Mouse (Mus musculus) activated CD4-positive, CD25-positive, alpha-beta regulatory T cell, adult 4 months (primary cell): ENCODE results near the gene Slc33a1. TPM values are rescaled to one million over a fixed set of nuclear protein-coding genes. Genes with fewer than 3 reads are reported as not detected.

Experiments used
- ATAC-seq: one replicate; pipeline ENCODE4 v1.8.0; 2017
- polyA plus RNA-seq, 2 experiments: library from polyadenylated mRNA; unstranded; fragments of 100-300 nt; shearing (Covaris generic); gene quantifications; one replicate each; pipeline ENCODE4 v1.2.1; 2017

Slc33a1 gene
- polyA plus RNA-seq, 2 experiments from 2014 or later: 9.9 to 10.7 TPM

GRCm38 (mm10) chr3:63897177-63897576 is 67.4 kb downstream of the Slc33a1 start:
- no peak for ATAC-seq

- no peak for ATAC-seq
Observed at GRCm38 (mm10) chr3:63896303-63896702, 68.3 kb downstream of the Slc33a1 start.

GRCm38 (mm10) chr3:63895786-63896185 is 68.8 kb downstream of the Slc33a1 start:
- ATAC-seq: no peak

- peak; percentile 23 for ATAC-seq
Observed at GRCm38 (mm10) chr3:63893677-63894076, 70.9 kb downstream of the Slc33a1 start.

- no peak for ATAC-seq
Observed at GRCm38 (mm10) chr3:63892154-63892553, 72.4 kb downstream of the Slc33a1 start.

Other genes with a start within 250 kb of the Slc33a1 start
- not detected for gene Plch1, start 65.3 kb downstream of the Slc33a1 start, polyA plus RNA-seq
- 10 to 100 TPM in 1 of 2 experiments, 1 to 10 TPM in 1; 7.8 to 12.5 TPM for gene E130311K13Rik, start 35.3 kb downstream of the Slc33a1 start, polyA plus RNA-seq
- gene Gmps, start 11.3 kb upstream of the Slc33a1 start, polyA plus RNA-seq: 10 to 100 TPM; 33.6 to 36.6 TPM
- gene Vmn2r1, start 116.8 kb upstream of the Slc33a1 start, polyA plus RNA-seq: not detected
- under 1 TPM in 1 of 2 experiments, not detected in 1; 0.17 TPM for gene Vmn2r2, start 177.2 kb upstream of the Slc33a1 start, polyA plus RNA-seq